ENCODE assay signal across 27 mouse cellular contexts in genomic region chrX:167263530-167263929, GRCm38 (mm10). TPM values are rescaled to one million over a fixed set of nuclear protein-coding genes. Genes with fewer than 3 reads are reported as not detected.
DNase-seq lines count a peak whose midpoint lies in the region; ATAC-seq and TF ChIP-seq lines count a peak whose summit lies in the region.
"Had no signal": no experiment of that assay in that cellular context is flagged by ENCODE, and none has a peak within 500 bp of the region (broad histone marks: within the 10 kb centered on the region; RNA-seq: fewer than 3 reads in every experiment).

No protein-coding gene starts in this region.

- no peaks in the 10 kb centered on the region for H3K27me3 ChIP-seq in stomach, postnatal 0 days (ENCODE audit: control insufficient read depth, insufficient read depth, low read length)
- no peaks in the 10 kb centered on the region; the same call in 1 of the 2 replicates for H3K27me3 ChIP-seq in intestine, postnatal 0 days (replicated peaks; ENCODE audit: control insufficient read depth, insufficient read depth, low read length)
- no peaks in the 10 kb centered on the region for H3K27me3 ChIP-seq in forebrain, embryonic 15.5 days
- H3K27me3 ChIP-seq: embryonic facial prominence, embryonic 15.5 days; heart, embryonic 13.5 days had no signal

- DNase-seq in gastrocnemius, adult 2 months, result no peak
- DNase-seq in gastrocnemius, postnatal 25 days, result no peak
- DNase-seq in stomach, postnatal 0 days (ENCODE audit: low spot score), result no peak
- DNase-seq: adrenal gland, postnatal 10 days; adrenal gland, postnatal 36 days; cerebellum, adult 18-20 months; cerebellum, adult 9-10 months; cerebellum, postnatal 14 days; gastrocnemius, postnatal 14 days; heart, adult 2 months; heart, postnatal 14 days; heart, postnatal 4 days had no signal

- intact Hi-C loops in gastrocnemius, adult 2 months (cut with DNase I), result no loop called here

- TF ChIP-seq EP300 in stomach, postnatal 0 days (optimal IDR thresholded peaks at IDR 0.05), result no peak

- ATAC-seq in stomach, postnatal 0 days (ENCODE audit: low FRiP score, low TSS enrichment), result no peak
- no peak for ATAC-seq in intestine, postnatal 0 days
- no peak for ATAC-seq in forebrain, embryonic 15.5 days (replicated peaks)
- ATAC-seq: activated CD4-positive, CD25-positive, alpha-beta regulatory T cell, adult 4 months; forebrain, embryonic 14.5 days; hindbrain, postnatal 0 days; inflammation-experienced regulatory T-cells, adult 6 months had no signal

- TF ChIP-seq CTCF in gastrocnemius, adult 2 months (IDR thresholded peaks at IDR 0.05), result no peak
- TF ChIP-seq CTCF in stomach, postnatal 0 days (IDR thresholded peaks at IDR 0.05; ENCODE audit: low read depth), result no peak
- TF ChIP-seq CTCF in intestine, postnatal 0 days (IDR thresholded peaks at IDR 0.05; ENCODE audit: low read depth), result no peak

- peaks cover 55% of the 10 kb centered on the region for H3K79me2 ChIP-seq in macrophage (ENCODE audit: inconsistent target)

- no peak overlapping the region for H3K27ac ChIP-seq in gastrocnemius, adult 2 months
- H3K27ac ChIP-seq in brown adipose tissue, adult 24 weeks (replicated peaks; ENCODE audit: low read depth, low read length), result peak overlapping the region; percentile 37; the same call in 1 of the 2 replicates
- peak overlapping the region; percentile 86 for H3K27ac ChIP-seq in macrophage
- no peak overlapping the region for H3K27ac ChIP-seq in stomach, postnatal 0 days (replicated peaks)
- H3K27ac ChIP-seq in intestine, postnatal 0 days (ENCODE audit: low read depth, low read length), result no peak overlapping the region
- no peak overlapping the region for H3K27ac ChIP-seq in forebrain, embryonic 15.5 days (replicated peaks)
- H3K27ac ChIP-seq: embryonic facial prominence, embryonic 12.5 days; embryonic facial prominence, embryonic 15.5 days; heart, adult 2 months; heart, embryonic 10.5 days; heart, embryonic 13.5 days; hindbrain, embryonic 14.5 days; hindbrain, postnatal 0 days had no signal

- no peak overlapping the region for H3K9ac ChIP-seq in stomach, postnatal 0 days (ENCODE audit: low read length)
- H3K9ac ChIP-seq in intestine, postnatal 0 days (ENCODE audit: low read depth, low read length), result no peak overlapping the region
- H3K9ac ChIP-seq in forebrain, embryonic 15.5 days (replicated peaks), result no peak overlapping the region
- H3K9ac ChIP-seq: embryonic facial prominence, embryonic 12.5 days; embryonic facial prominence, embryonic 15.5 days; heart, embryonic 13.5 days; hindbrain, embryonic 14.5 days had no signal

- 39% methylated on average over 4 of the region's 4 CpGs for WGBS in macrophage (ENCODE audit: missing documents)
- WGBS in stomach, postnatal 0 days, result 72% methylated on average over 4 of the region's 4 CpGs
- WGBS in intestine, postnatal 0 days, result 79% methylated on average over 4 of the region's 4 CpGs
- WGBS in forebrain, embryonic 15.5 days, result 86% methylated on average over 4 of the region's 4 CpGs

- H3K4me2 ChIP-seq in stomach, postnatal 0 days (replicated peaks; ENCODE audit: low read depth), result no peak overlapping the region
- no peak overlapping the region for H3K4me2 ChIP-seq in intestine, postnatal 0 days (replicated peaks; ENCODE audit: low read depth)
- no peak overlapping the region for H3K4me2 ChIP-seq in forebrain, embryonic 15.5 days (replicated peaks)
- H3K4me2 ChIP-seq: embryonic facial prominence, embryonic 12.5 days; embryonic facial prominence, embryonic 15.5 days; heart, embryonic 13.5 days; hindbrain, embryonic 14.5 days had no signal

- H3K36me3 ChIP-seq in macrophage (ENCODE audit: inconsistent target), result no peaks in the 10 kb centered on the region
- H3K36me3 ChIP-seq in stomach, postnatal 0 days (ENCODE audit: control insufficient read depth, insufficient read depth, low read length), result no peaks in the 10 kb centered on the region
- H3K36me3 ChIP-seq in intestine, postnatal 0 days (ENCODE audit: control insufficient read depth, insufficient read depth), result no peaks in the 10 kb centered on the region
- no peaks in the 10 kb centered on the region for H3K36me3 ChIP-seq in forebrain, embryonic 15.5 days
- H3K36me3 ChIP-seq: embryonic facial prominence, embryonic 12.5 days; embryonic facial prominence, embryonic 15.5 days; heart, embryonic 10.5 days; heart, embryonic 13.5 days had no signal

- H3K4me3 ChIP-seq in gastrocnemius, adult 2 months, result peak overlapping the region; percentile 11; the same call in 1 of the 2 replicates
- peak overlapping the region; percentile 18; the same call in 1 of the 2 replicates for H3K4me3 ChIP-seq in brown adipose tissue, adult 24 weeks (ENCODE audit: insufficient read depth, low read depth, low read length)
- peak overlapping the region; percentile 50 for H3K4me3 ChIP-seq in macrophage (ENCODE audit: inconsistent target)
- H3K4me3 ChIP-seq in stomach, postnatal 0 days (ENCODE audit: low read depth, low read length), result no peak overlapping the region
- no peak overlapping the region for H3K4me3 ChIP-seq in intestine, postnatal 0 days (ENCODE audit: low read depth, low read length)
- no peak overlapping the region for H3K4me3 ChIP-seq in forebrain, embryonic 15.5 days
- H3K4me3 ChIP-seq: embryonic facial prominence, embryonic 12.5 days; embryonic facial prominence, embryonic 15.5 days; heart, adult 2 months; heart, embryonic 10.5 days; heart, embryonic 13.5 days had no signal

- H3K9me3 ChIP-seq in stomach, postnatal 0 days (ENCODE audit: control insufficient read depth, low read length), result no peaks in the 10 kb centered on the region
- H3K9me3 ChIP-seq in intestine, postnatal 0 days (ENCODE audit: control insufficient read depth), result no peaks in the 10 kb centered on the region
- H3K9me3 ChIP-seq in forebrain, embryonic 15.5 days, result no peaks in the 10 kb centered on the region
- H3K9me3 ChIP-seq: embryonic facial prominence, embryonic 12.5 days; embryonic facial prominence, embryonic 15.5 days; heart, embryonic 10.5 days; heart, embryonic 13.5 days had no signal

- no peaks in the 10 kb centered on the region for H3K4me1 ChIP-seq in brown adipose tissue, adult 24 weeks (ENCODE audit: control insufficient read depth, insufficient read depth, insufficient read length, low read length)
- H3K4me1 ChIP-seq in stomach, postnatal 0 days (replicated peaks; ENCODE audit: control insufficient read depth, insufficient read depth), result no peaks in the 10 kb centered on the region
- no peaks in the 10 kb centered on the region for H3K4me1 ChIP-seq in intestine, postnatal 0 days (replicated peaks; ENCODE audit: control insufficient read depth, insufficient read depth, low read length)
- no peaks in the 10 kb centered on the region for H3K4me1 ChIP-seq in forebrain, embryonic 15.5 days
- H3K4me1 ChIP-seq: embryonic facial prominence, embryonic 12.5 days; embryonic facial prominence, embryonic 15.5 days; heart, embryonic 10.5 days; heart, embryonic 13.5 days had no signal

RNA-seq across cellular contexts. Expression of gene Tlr8, which starts 0.6 kb away (rescaled TPM):
- total RNA-seq in gastrocnemius, adult 2 months (2021), result under 1 TPM; 0.36 to 0.73 TPM
- total RNA-seq in gastrocnemius, postnatal 25 days (2021), result under 1 TPM; 0.23 to 0.46 TPM
- polyA plus RNA-seq in brown adipose tissue, adult 24 weeks (2012; ENCODE audit: insufficient read depth, insufficient read length, missing spikeins), result 0.79 and 0.99 TPM in 2 replicates
- 100 to 1,000 TPM in 13 of 26 experiments, 10 to 100 TPM in 13; 22.2 to 193 (median 106) TPM for total RNA-seq in macrophage (2018; cell fraction: chromatin; rRNA removed)
- 100 to 1,000 TPM; 132 to 286 (median 191) TPM for total RNA-seq in macrophage (2018; cell fraction: cytosol; rRNA removed)
- 100 to 1,000 TPM in 25 of 26 experiments, 10 to 100 TPM in 1; 76.6 to 287 (median 194) TPM for total RNA-seq in macrophage (2018; cell fraction: nucleus; rRNA removed)
- 125 to 202 TPM (median 165 TPM) in 3 replicates for polyA plus RNA-seq in macrophage (2018)
- 0.24 and 0.58 TPM in 2 replicates for polyA plus RNA-seq in stomach, postnatal 0 days (2015; fragmentation: Nextera tagmentation; extraction: Ambion mirVana)
- 0.14 and 0.34 TPM in 2 replicates for polyA plus RNA-seq in intestine, postnatal 0 days (2015; fragmentation: Nextera tagmentation; extraction: Ambion mirVana)
- polyA plus RNA-seq in forebrain, embryonic 15.5 days (2015; fragmentation: Nextera tagmentation; extraction: Ambion mirVana), result 0.05 and 0.09 TPM in 2 replicates
- total RNA-seq: ES-E14 had no signal
- polyA plus RNA-seq: activated CD4-positive, CD25-positive, alpha-beta regulatory T cell, adult 4 months; hindbrain, embryonic 11.5 days had no signal

RNA-seq across cellular contexts. Expression of gene Tmsb4x, which starts 54.4 kb away (rescaled TPM):
- 100 to 1,000 TPM; 120 to 207 TPM for total RNA-seq in gastrocnemius, adult 2 months (2021)
- 100 to 1,000 TPM; 179 to 280 TPM for total RNA-seq in gastrocnemius, postnatal 25 days (2021)
- 941 and 1,203 TPM in 2 replicates for polyA plus RNA-seq in brown adipose tissue, adult 24 weeks (2012; ENCODE audit: insufficient read depth, insufficient read length, missing spikeins)
- 1,000 to 10,000 TPM in 5 of 26 experiments, 100 to 1,000 TPM in 21; 301 to 1,383 (median 738) TPM for total RNA-seq in macrophage (2018; cell fraction: chromatin; rRNA removed)
- total RNA-seq in macrophage (2018; cell fraction: cytosol; rRNA removed), result over 10,000 TPM in 13 of 26 experiments, 1,000 to 10,000 TPM in 13; 6,933 to 20,466 (median 10,239) TPM
- total RNA-seq in macrophage (2018; cell fraction: nucleus; rRNA removed), result 1,000 to 10,000 TPM in 24 of 26 experiments, 100 to 1,000 TPM in 2; 863 to 5,485 (median 2,675) TPM
- polyA plus RNA-seq in macrophage (2018), result 6,334 to 16,092 TPM (median 9,092 TPM) in 3 replicates
- 6,456 and 7,015 TPM in 2 replicates for polyA plus RNA-seq in stomach, postnatal 0 days (2015; fragmentation: Nextera tagmentation; extraction: Ambion mirVana)
- polyA plus RNA-seq in intestine, postnatal 0 days (2015; fragmentation: Nextera tagmentation; extraction: Ambion mirVana), result 4,093 and 4,486 TPM in 2 replicates
- 7,356 and 7,374 TPM in 2 replicates for polyA plus RNA-seq in forebrain, embryonic 15.5 days (2015; fragmentation: Nextera tagmentation; extraction: Ambion mirVana)

Comparison
In these comparisons a context has a peak if more than half of its experiments do, and no peak if none do; other contexts are left out.
1. H3K27ac ChIP-seq: peak in brown adipose tissue, adult 24 weeks (single experiment) and macrophage (single experiment); none in gastrocnemius, adult 2 months (single experiment), stomach, postnatal 0 days (single experiment), intestine, postnatal 0 days (single experiment) and forebrain, embryonic 15.5 days (single experiment).
2. H3K4me3 ChIP-seq: peak in gastrocnemius, adult 2 months (single experiment), brown adipose tissue, adult 24 weeks (single experiment) and macrophage (single experiment); none in stomach, postnatal 0 days (single experiment), intestine, postnatal 0 days (single experiment) and forebrain, embryonic 15.5 days (single experiment).
3. RNA of gene Tlr8, which starts 0.6 kb away (polyA plus RNA-seq): 125 to 202 TPM in macrophage; 0.79 to 0.99 TPM in brown adipose tissue, adult 24 weeks, 0.24 to 0.58 TPM in stomach, postnatal 0 days, 0.14 to 0.34 TPM in intestine, postnatal 0 days and 0.05 to 0.09 TPM in forebrain, embryonic 15.5 days; every median in the first group is over 10 times any median in the second.